Mouse (Mus musculus) heart, postnatal 0 days (tissue): Measurements from ENCODE around the gene Mrpl49. TPM values are rescaled to one million over a fixed set of nuclear protein-coding genes. Genes with fewer than 3 reads are reported as not detected.

Experiments
- ATAC-seq: fragments of 200-750 bp; cut with Nextera tagmentation; 2 replicates; pipeline ENCODE4 v1.8.0; 2017; ENCODE audit warnings: low read depth, moderate number of reproducible peaks, moderate library complexity; ENCODE audit not compliant: insufficient read depth
- DNase-seq: peaks from one replicate; pipeline ENCODE4 v3.0.0-alpha.2; 2016; ENCODE audit warnings: low spot score
- H3K27ac ChIP-seq: fragments of 300-500 bp; sonication (generic); 2 replicates; pipeline ENCODE4 v1.5.1; 2014; ENCODE audit warnings: low read depth, mild to moderate bottlenecking
- H3K27me3 ChIP-seq: fragments of 300-500 bp; sonication (generic); 2 replicates; pipeline ENCODE4 v1.6.1; 2014; ENCODE audit warnings: low read length, mixed read lengths; ENCODE audit not compliant: control insufficient read depth, insufficient read depth
- H3K36me3 ChIP-seq: fragments of 300-500 bp; sonication (generic); replicated peaks from 2 replicates; pipeline ENCODE4 v1.6.1; 2014; ENCODE audit warnings: low read length, mixed read lengths; ENCODE audit not compliant: control insufficient read depth, insufficient read depth
- H3K4me1 ChIP-seq: fragments of 300-500 bp; sonication (generic); 2 replicates; pipeline ENCODE4 v1.6.1; 2014; ENCODE audit warnings: antibody characterized with exemption; ENCODE audit not compliant: control insufficient read depth, insufficient read depth
- H3K4me2 ChIP-seq: fragments of 300-500 bp; sonication (generic); 2 replicates; pipeline ENCODE4 v1.6.1; 2014; ENCODE audit warnings: low read depth, mild to moderate bottlenecking, low read length, moderate library complexity
- H3K4me3 ChIP-seq: fragments of 300-500 bp; sonication (generic); 2 replicates; pipeline ENCODE4 v1.5.1; 2014; ENCODE audit warnings: low read depth, low read length
- H3K9ac ChIP-seq: fragments of 300-500 bp; sonication (generic); replicated peaks from 2 replicates; pipeline ENCODE4 v1.6.1; 2014; ENCODE audit warnings: low read depth, low read length, mixed read lengths
- H3K9me3 ChIP-seq: fragments of 300-500 bp; sonication (generic); replicated peaks from 2 replicates; pipeline ENCODE4 v1.6.1; 2016; ENCODE audit warnings: low read length; ENCODE audit not compliant: control insufficient read depth
- CTCF ChIP-seq: IDR thresholded peaks from 2 replicates; pipeline ENCODE4 v1.5.1; 2016; ENCODE audit warnings: antibody characterized with exemption, control low read depth, low read depth
- EP300 ChIP-seq: IDR thresholded peaks from 2 replicates; pipeline ENCODE4 v1.6.1; 2016; ENCODE audit warnings: antibody characterized with exemption, low read depth
- WGBS: fragments of 180-500 bp; shearing (Covaris S2); extraction: QIAGEN DNeasy Blood & Tissue Kit; methylation state at CpG from one replicate; pipeline ENCODE4 v1.1.7; 2014; 5-methylcytosine and 5-hydroxymethylcytosine counted together
- polyA plus RNA-seq: library from polyadenylated mRNA; unstranded; fragments of >200 nt; fragmentation: Nextera tagmentation; extraction: Ambion mirVana; gene quantifications from 2 replicates; pipeline ENCODE4 v1.2.1, GENCODE M21; 2015
- total RNA-seq: library from RNA; depleted of rRNA; stranded (reverse); fragments of >200 nt; gene quantifications from 2 replicates; pipeline ENCODE4 v1.2.3, GENCODE M21; 2014; ENCODE audit warnings: low replicate concordance

Gene Mrpl49
- total and polyA plus RNA-seq, 2 experiments from 2014 or later: 37.1 to 49.7 TPM

- peaks cover 15% of the 10 kb centered on the region for H3K4me1 ChIP-seq
- no peaks in the 10 kb centered on the region for H3K9me3 ChIP-seq
- peaks cover 59% of the 10 kb centered on the region for H3K36me3 ChIP-seq
- ATAC-seq (no peak), DNase-seq (no peak)
- WGBS: 81% methylated on average over 11 of the region's 11 CpGs
- no peaks in the 10 kb centered on the region for H3K27me3 ChIP-seq
- H3K4me3 ChIP-seq: no peak overlapping the region
- no peak overlapping the region for H3K27ac ChIP-seq
- no peak overlapping the region for H3K9ac ChIP-seq
- H3K4me2 ChIP-seq: no peak overlapping the region
- no peak for TF ChIP-seq CTCF
- TF ChIP-seq EP300: no peak
Observed at GRCm38 (mm10) chr19:6048681-6049410, 8.7 kb downstream of the Mrpl49 start.

- Histone ChIP-seq H3K27ac (no peak overlapping the region), H3K36me3 (peaks cover 48% of the 10 kb centered on the region), H3K9ac (peak overlapping the region; percentile 88), H3K4me1 (peaks cover 15% of the 10 kb centered on the region), H3K27me3 (no peaks in the 10 kb centered on the region), H3K4me2 (peak overlapping the region; percentile 97), H3K4me3 (peak overlapping the region; percentile 73), H3K9me3 (no peaks in the 10 kb centered on the region)
- no peak for ATAC-seq
- no peak for DNase-seq
- TF ChIP-seq EP300 (no peak), CTCF (no peak)
- WGBS: 74% methylated on average over 8 of the region's 8 CpGs
Observed at GRCm38 (mm10) chr19:6047899-6048166, 9.8 kb downstream of the Mrpl49 start.

GRCm38 (mm10) chr19:6047154-6047898, 10.3 kb downstream of the Mrpl49 start:
- Histone ChIP-seq H3K27ac (peak overlapping the region; percentile 97), H3K9me3 (no peaks in the 10 kb centered on the region), H3K27me3 (no peaks in the 10 kb centered on the region), H3K4me1 (peaks cover 15% of the 10 kb centered on the region), H3K4me2 (peak overlapping the region; percentile 97), H3K9ac (peak overlapping the region; percentile 88), H3K4me3 (peak overlapping the region; percentile 73), H3K36me3 (peaks cover 43% of the 10 kb centered on the region)
- under 1% methylated on average over 42 of the region's 44 CpGs for WGBS
- DNase-seq: no peak
- peak; percentile 3; the same call in 1 of the 2 replicates for ATAC-seq
- no peak for TF ChIP-seq CTCF
- TF ChIP-seq EP300: no peak

GRCm38 (mm10) chr19:6046294-6047153, 11.1 kb downstream of the Mrpl49 start, which contains the start of gene Syvn1:
Gene Syvn1 (plus strand): TSS chr19:6046576.
- ATAC-seq (peak; percentile 88), DNase-seq (peak; percentile 95)
- Histone ChIP-seq H3K27me3 (no peaks in the 10 kb centered on the region), H3K9ac (peak within 1 kb of the TSS; percentile 88), H3K4me2 (peak within 1 kb of the TSS; percentile 97), H3K27ac (peak within 1 kb of the TSS; percentile 97), H3K36me3 (peaks cover 35% of the 10 kb centered on the region), H3K4me1 (peaks cover 15% of the 10 kb centered on the region), H3K4me3 (peak within 1 kb of the TSS; percentile 73), H3K9me3 (no peaks in the 10 kb centered on the region)
- no peak for TF ChIP-seq CTCF
- peak; percentile 77 for TF ChIP-seq EP300
- under 1% methylated on average over 65 of the region's 65 CpGs for WGBS
